Mouse (Mus musculus) layer of hippocampus, adult 9-10 months (tissue): ENCODE measurements around the gene Arf4.

Experiments used
- DNase-seq: peaks from one replicate; pipeline ENCODE4 v3.0.0; 2022; ENCODE audit warnings: low spot score

Arf4 gene

DNA sequence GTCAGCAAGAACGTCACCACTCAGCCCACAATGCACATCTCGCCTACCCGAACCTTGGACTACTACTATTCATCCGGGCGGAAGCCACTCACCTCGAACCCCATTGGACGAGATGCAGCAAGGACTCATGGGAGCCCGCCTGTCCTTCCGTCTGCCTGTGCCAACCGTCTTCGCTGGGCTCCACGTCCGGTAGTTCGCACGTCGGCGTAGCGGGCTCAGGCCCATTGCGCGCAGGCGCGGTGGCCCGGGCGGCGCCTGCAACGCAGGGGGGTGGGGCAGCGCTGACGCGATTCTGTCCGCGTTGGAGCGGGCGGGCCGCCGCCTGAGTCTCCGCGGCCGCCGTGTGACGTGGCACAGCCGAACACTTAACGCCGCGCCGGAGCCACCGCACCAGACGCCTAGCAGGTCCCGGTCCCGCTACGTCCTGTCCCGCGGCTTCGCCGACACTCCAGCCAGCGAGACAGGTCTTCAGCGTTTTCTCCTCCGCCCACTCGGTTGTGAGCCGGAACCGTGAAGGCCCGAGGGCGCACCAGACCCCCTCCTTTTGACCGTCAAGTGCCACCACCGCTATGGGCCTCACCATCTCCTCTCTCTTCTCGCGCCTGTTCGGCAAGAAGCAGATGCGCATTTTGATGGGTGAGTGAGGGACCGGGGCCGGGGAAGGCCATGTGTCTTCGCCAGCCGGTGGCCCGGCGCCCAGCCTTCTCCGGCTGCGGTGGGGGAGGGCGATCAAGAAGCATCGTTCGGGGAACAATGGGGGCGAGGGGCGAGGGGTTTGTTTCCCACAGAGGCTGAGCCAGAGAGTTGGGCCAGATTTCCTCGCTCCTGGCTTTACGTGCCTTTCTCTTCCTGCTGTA is at the start of gene Arf4:
Arf4 (plus strand) TSS at position 224 of the 857 bp plus-strand sequence.
- DNase-seq = peak; percentile 93

DNA sequence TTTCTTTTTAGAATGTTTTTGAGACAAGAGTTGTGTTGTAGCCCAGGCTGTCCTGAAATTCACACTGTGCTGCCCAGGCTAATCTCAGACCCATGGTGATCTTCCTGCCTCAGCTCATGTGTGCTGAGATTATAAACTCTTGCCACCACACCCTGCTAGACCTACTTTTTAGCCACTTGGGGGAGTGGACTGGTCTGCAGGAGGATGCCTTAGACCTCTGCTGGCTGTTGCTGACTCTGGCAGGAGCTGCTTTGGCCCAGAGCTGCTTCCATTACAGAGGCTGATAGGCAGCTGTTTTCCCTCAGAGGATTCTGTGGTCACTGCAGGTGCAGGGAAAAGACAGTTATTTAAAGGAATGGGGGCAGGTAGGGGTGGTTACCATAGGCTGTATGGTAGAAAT is 46.5 kb upstream of the Arf4 start:
- DNase-seq = no peak

DNA sequence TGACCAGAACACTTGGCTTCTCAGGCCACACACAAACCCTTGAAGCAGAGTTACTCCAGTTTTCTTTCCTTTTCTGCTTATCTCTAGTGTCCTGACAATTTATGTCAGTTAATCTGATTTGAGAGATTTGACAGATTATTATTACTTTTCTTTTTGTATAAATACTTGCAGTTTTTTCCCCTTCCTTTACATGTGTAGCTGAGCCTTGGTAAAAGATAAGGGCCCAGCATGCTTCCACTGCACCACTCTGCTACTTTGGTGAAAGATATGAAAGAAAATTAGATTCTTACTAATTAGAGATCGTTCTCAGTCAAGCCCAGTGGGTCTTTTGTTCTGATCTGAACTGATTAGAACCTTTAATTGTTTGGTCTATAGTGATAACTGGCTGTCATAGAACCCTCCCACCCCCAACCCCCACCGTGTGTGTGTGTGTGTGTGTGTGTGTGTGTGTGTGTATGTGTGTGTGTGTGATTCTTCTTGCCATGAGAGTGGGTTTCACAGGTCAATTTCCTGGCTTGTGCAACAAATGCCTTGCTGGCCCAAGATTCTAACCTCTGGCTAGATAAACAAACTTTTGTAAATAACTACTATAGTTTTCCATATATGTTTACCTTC is 44.5 kb upstream of the Arf4 start:
- DNase-seq = no peak

DNA sequence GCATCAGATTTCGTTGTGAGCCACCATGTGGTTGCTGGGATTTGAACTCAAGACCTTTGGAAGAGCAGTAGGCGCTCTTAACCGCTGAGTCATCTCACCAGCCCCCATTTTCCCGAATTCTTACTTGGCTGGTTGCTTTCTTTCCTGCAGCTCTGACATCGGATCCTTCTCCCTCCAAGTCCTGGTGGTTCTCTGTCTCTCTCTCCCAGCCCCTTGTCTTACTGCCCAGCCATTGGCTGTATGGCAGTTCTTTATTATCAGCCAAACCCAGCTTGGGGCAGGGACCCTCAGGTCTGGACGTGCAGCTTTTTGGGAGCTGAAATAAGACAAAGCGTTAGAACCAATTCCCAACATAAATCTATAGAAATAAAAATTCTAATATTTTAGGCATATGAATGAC is 42.7 kb upstream of the Arf4 start:
- DNase-seq = no peak

DNA sequence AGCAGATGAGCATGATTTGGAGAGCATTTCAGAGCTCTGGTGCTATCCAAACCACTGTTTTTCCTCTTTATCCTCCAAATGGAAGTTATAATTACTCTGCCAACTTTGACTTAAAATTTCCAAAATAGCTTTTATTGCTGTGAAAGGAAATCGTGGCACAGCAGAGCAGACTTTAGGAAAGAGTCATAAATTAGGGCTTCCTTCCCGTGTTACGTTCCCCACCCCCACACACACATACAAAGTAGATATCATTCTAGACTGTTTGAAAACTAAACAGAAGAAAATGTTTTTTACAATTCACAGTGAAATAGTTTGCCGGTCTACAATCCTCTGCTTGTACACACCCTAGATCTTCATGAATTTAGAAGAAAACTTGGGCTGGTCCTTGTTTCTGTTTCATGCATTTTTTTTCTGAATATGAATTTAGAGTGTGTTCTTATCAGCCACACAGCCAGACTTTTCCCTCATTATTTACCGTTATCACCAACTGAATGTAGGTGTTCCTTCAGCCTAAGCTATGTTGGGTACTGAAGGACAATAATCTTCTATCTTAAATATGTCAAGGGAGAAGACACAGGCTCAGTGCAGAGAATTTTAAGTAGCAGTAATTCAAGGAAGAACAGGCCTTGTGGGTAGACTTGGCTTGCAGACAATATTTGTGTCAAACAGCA is 42.0 kb upstream of the Arf4 start:
- DNase-seq = no peak

GRCm38 (mm10) chr14:26605354-26605753 is 32.5 kb upstream of the Arf4 start:
- DNase-seq = no peak

- DNase-seq = no peak
Observed at GRCm38 (mm10) chr14:26609674-26610073, 28.2 kb upstream of the Arf4 start.

GRCm38 (mm10) chr14:26610689-26611088 is 27.2 kb upstream of the Arf4 start:
- no peak for DNase-seq

GRCm38 (mm10) chr14:26625301-26625700 is 12.6 kb upstream of the Arf4 start:
- DNase-seq = no peak

GRCm38 (mm10) chr14:26626605-26627140 is 11.2 kb upstream of the Arf4 start:
- no peak for DNase-seq

GRCm38 (mm10) chr14:26637025-26637850 is 636 bp upstream of the Arf4 start:
- DNase-seq = peak; percentile 32

DNA sequence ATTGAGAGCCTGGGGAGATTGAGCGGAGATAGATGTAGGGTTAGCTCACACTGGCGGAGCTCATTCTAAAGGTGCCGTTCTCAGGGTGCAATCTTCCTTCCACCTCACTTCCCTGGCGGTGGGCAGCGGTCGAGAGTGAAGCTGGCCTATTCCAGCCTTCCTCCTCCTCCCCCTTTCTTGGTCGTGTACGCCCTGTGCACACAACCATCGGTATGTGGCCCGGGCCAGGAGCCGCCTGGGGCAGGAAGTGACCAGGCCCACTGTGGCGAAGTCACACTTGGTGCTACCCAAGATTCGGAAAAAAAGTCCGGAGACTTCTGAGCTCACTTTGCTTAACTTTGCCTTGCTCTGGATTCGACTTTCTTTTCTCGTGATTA is 822 bp downstream of the Arf4 start:
- DNase-seq = no peak

GRCm38 (mm10) chr14:26639251-26639650 is 1.4 kb downstream of the Arf4 start:
- no peak for DNase-seq

DNA sequence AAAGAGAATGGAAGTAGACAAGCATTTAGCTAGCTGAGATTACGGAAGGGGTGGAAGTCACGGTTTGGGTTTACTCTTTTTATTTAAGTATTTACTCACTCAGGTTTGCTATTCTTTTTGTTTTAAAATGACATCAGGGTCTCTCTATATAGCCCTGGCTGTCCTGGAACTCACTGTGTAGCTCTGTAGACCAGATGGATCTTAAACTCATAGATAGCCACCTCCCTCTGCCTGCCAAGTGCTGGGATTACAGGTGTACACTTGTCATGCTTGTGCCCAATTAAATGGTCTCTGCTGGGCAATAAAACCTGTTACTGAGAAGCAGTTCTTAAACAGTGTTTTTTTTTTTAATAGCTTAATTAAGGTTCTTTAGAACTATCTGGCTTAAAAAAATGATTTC is 2.1 kb downstream of the Arf4 start:
- no peak for DNase-seq

DNA sequence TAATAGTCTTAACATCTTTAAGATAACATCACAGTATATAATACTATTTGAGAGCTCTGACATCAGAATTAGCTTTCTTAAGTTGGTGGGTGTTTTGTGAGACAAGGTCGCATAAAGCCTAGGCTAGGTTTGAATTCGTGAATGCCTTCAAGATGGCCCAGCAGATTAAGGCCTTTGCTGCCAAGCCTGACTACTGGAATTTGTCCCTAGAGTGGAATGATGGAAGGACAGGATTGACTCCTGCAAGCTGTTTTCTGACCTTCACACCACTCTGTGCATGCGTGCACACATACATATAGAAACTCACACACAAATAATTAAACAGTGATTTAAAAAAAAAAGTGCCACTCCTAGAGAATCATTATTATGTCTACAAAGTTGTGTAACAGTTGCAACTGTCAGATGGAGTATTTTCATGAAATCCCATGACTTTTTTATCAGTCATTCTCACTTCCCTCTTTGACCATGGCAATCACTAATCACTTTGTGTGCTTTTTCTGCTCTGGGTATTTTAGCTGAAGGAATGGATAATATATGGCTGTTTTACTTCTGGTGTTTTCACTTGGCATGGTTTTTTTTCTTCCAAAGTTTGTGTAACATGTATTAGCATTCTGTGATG is 5.2 kb downstream of the Arf4 start:
- no peak for DNase-seq

DNA sequence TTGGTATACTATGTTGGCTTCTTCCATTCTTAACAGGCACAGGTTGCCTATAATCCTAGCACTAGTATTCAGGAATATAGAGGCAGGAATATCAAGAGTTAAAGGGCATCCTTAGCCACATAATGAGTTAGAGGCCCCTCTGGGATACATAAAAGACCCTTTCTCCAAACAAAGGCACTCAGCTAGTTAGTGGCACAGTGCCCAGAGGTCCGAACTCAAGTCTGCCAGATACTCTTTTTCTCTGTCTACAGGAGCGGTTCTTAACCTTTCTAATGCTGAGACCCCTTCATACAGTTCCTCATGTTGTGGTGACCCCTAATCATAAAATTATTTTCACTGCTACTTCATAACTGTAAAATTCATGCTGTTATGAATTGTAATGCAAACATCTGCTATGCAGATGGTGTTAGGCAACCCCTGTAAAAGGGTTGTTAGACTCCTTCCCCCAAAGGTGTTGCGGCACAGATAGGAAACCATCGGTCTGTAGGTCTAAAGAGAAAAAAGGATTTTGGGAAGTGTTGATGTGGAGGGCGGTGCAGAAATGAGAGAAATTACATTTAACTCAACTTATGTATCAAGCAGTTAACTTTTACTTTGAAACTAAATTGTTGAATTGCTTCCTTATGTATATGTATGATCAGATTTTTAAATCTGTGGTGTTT is 8.2 kb downstream of the Arf4 start:
- DNase-seq = no peak

- DNase-seq = no peak
Observed at GRCm38 (mm10) chr14:26647811-26648210, 9.9 kb downstream of the Arf4 start.

- DNase-seq = no peak
Observed at GRCm38 (mm10) chr14:26651901-26652300, 14.0 kb downstream of the Arf4 start.

- DNase-seq = no peak
Observed at GRCm38 (mm10) chr14:26658178-26658577, 20.3 kb downstream of the Arf4 start.

- DNase-seq = no peak
Observed at GRCm38 (mm10) chr14:26660233-26660632, 22.4 kb downstream of the Arf4 start.

GRCm38 (mm10) chr14:26662016-26662415 is 24.1 kb downstream of the Arf4 start:
- no peak for DNase-seq
